Mouse (Mus musculus) T-cell, adult 66 days (primary cell): Measurements from ENCODE around the gene Gmpr. TPM values are rescaled to one million over a fixed set of nuclear protein-coding genes. Genes with fewer than 3 reads are reported as not detected.

Experiments used
- total RNA-seq, 2 experiments: library from RNA; stranded (reverse); gene quantifications; 3 replicates in 1 of 2; 4 replicates in 1 of 2; pipeline ENCODE4 v1.2.4; 2023

The Gmpr gene
- total RNA-seq = not detected

DNA sequence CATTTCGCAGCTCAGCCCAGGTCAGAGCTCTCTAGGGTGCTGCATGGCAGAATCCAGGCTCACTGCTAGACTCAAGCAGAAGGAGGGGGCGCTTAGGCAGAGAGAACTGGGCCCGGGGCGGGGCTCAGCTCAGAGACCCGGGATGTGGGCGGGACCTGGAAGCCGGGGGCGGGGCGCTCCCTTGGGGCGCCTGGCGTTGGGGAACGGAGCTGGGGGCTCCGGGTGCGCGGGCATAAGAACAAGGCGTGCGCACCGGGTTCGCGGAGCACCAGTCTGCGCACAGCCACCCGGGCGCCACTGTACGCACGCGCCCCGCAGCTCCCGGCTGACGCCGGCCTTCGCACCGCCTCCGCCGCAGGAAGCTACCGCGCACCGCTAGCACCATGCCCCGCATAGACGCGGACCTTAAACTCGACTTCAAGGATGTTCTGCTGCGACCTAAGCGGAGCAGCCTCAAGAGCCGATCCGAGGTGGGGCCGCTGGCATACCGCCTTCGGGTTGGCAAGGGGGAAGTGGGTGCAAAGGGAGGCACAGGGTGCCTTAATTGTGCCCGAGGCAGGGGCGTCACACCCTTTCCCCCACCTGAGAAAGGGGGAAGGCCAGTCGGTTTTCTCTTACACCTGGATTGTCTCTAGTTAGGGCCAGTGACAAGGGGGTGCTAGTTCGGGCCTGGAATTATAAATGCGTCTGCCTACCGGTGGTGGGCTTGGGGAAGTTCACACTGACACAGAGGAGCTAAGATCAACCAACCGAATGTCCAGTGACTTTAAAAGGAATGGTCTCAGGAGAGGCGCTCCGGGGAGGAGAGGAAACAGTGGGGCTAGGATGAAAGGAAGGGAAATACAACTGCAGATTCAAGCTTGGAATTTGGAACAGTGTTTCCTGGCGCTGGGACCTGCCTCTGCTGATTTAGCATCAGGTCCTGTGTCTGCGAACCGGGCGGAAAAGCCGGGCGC lies at the start of gene Gmpr:
Gene Gmpr (plus strand): TSS at position 171 of the 956 bp plus-strand sequence.

Other genes starting within 250 kb of the Gmpr start
- 10 to 100 TPM; 51.5 to 57.5 TPM for gene Mylip, start 117.7 kb upstream of the Gmpr start, total RNA-seq